Mouse (Mus musculus) megakaryocyte, adult 5-6 weeks (primary cell): ENCODE results near the gene C87436. TPM values are rescaled to one million over a fixed set of nuclear protein-coding genes. Genes with fewer than 3 reads are reported as not detected.

Source experiments
- ATAC-seq: 2 replicates; pipeline ENCODE4 v1.8.0; 2016; ENCODE audit warnings: mild to moderate bottlenecking, inconsistent platforms; ENCODE audit not compliant: poor library complexity, severe bottlenecking
- total RNA-seq, 2 experiments: library from RNA; stranded (forward) in 1 of 2; stranded (reverse) in 1 of 2; fragments of 153-499, 151-499 nt in 1 of 2; fragments of 221-1000, 200-1000 nt in 1 of 2; gene quantifications; 2 replicates each; pipeline versions ENCODE4 v1.2.3 to v1.2.4; 2015 to 2017

The C87436 gene
- 24.8 and 34.1 TPM in 2 replicates for total RNA-seq (2015)
- total RNA-seq (2017): 23.5 and 33.1 TPM in 2 replicates

DNA sequence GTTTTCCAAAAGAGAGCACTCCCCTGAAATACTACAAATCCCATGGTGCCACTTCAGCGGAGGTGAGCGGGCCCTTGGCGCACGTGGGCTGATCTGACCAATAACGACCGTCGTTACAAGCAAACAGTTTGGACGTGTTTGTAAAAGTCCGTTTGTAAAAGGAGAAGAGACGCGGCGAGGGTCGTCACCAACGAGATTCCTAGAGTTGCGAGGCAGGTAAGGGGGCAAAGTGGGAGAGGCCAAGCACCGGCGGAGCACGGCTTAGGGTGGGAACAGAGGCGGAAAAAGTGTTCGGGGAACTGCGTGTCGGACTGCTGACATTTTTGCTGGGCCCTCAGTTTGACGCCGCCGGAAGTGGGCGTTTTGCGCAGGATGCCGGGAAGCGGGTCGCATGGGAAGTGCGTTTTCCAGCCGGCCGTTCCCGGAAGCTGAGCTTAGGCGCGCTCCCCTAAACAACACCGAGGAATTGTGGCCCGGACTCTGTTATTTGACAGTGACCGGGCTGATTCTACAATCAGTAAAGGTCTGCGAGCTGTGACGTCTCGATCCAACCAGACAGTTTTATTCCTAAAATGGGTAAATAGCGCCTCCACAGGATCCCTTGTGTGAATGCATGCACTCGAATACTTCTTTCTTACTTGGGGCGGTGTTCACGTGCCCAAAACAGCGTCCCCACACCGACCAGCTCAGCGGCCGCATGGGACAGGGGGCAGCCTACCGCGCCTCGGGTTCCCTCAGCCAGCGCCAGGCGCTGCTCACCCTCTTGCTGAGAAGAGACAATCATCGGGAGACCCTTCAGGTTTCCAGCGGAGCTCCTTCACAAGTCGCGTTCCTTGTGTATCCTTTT lies at the start of gene C87436:
Gene C87436, plus strand, starts transcription at position 103 of the 847 bp plus-strand sequence.
- peak; percentile 89 for ATAC-seq

DNA sequence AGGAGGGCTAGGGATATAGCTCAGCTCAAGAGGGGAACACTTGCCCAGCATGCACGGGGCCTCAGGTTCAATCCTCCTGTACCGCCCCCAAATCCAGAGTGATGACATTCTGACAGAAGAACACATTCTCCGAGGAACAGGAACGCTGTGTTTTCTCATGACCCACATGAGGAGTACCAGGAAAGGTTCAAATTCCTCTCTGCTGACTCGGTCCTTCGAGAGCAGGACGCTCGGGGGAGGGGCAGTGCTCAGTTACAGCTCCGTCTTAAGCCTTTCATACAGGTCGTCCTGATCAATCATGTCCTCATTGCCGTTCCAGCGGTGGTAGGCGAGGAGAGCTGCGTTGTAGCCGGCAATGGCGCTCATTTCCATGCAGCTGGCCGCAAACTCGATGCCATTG lies 49.7 kb upstream of the C87436 start:
- ATAC-seq: no peak

DNA sequence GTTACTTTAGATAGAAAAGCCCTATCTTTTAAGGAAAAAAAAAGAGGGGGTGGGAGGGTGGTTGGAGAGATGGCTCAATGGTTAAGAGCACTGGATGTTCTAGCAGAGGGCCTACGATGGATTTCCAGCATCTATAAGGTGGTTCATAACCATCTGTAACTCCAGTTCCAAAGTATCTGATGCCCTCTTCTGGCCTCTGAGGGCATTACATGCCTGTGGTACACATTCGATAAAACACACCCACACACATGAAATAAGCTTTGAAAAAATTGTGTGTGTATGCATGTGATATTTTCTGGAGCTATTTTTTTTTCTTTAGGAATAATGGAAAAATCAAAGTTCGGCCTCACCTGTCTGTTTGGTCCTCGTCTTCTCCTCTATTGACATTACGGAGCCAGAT lies 46.8 kb upstream of the C87436 start:
- no peak for ATAC-seq

DNA sequence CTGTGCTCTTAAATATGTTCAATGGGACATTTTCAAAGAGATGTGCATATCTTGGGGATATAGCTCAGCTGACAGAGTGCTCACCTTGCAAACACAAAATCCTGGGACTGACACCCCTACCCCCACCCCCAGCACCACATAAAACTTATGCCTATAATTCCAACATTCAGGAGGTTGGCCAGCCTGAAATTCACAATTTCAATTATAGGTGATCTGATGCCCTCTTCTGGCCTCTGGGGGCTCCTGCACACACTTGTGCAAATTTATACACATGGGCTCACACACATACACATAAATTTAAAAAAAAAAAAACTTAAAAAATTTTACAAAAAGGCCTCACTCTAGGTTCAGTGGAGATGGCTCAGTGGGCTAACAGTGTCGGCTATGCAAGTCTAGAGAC lies 45.0 kb upstream of the C87436 start:
- no peak for ATAC-seq

DNA sequence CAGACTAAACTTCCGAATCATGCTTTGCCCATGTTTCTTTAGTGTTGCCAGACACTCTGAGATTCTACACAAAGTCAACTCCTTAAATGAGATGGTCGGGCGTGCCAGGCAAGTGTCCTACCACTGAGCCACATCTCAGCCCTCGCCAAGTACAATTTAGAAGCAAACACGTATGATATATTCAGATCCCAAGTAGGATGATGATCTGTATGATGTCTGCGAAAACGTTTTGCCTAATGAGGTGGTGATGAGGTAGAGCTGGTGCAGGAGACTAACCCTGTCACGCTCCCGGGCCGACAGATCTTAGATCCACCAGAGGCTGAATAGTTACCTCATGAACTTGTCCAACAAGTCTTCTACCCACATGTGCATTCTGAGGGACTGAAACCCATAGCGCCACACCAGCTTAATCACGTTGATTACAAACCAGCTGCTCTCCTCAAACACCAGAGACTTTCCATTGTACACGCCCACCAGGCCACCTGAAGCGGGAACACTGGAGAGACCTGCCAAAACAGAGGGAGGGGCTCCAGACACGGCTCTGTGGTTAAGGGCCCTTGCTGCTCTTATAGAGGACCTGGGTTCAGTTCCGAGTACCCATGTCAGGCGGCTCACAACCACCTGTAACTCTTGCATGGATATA lies 44.0 kb upstream of the C87436 start:
- ATAC-seq: no peak

DNA sequence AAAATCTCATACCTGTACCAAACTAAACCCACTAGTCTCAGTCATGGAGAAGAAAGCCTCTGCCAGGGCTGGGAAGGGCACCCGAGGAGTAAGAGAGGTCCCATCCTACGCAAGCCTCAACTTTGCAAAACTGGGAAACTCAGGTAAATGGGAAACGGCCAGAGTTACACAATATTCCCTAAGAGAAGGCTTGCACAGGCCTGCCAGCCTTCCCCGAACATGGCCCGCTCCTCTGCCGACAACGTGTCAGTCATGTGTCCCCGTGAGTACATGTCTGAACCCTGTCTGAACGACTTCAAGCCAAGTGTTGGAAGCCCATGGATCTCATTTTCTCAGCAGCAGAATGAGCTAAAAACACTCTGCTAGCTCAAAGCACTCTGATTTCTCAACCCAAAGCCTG lies 43.2 kb upstream of the C87436 start:
- ATAC-seq: no peak

DNA sequence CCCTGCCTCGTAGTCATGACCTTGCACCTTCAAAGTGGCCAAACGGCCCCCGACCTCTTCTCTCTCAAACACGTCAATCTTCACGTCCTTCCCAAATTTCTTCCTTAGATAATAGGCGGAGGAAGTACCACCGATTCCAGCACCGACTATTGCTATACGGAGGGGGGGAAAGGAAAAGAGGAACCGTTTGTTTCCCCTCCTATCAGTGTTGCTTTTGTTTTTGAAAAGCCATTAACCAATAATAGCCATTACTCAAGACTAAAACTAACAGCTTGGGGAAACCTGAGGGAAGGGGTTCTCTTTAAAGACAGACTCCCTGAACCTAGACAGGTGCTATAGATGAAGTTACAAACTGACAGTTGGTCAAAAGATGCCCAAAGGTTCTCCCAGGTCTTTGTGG lies 42.2 kb upstream of the C87436 start:
- ATAC-seq: peak; percentile 50

DNA sequence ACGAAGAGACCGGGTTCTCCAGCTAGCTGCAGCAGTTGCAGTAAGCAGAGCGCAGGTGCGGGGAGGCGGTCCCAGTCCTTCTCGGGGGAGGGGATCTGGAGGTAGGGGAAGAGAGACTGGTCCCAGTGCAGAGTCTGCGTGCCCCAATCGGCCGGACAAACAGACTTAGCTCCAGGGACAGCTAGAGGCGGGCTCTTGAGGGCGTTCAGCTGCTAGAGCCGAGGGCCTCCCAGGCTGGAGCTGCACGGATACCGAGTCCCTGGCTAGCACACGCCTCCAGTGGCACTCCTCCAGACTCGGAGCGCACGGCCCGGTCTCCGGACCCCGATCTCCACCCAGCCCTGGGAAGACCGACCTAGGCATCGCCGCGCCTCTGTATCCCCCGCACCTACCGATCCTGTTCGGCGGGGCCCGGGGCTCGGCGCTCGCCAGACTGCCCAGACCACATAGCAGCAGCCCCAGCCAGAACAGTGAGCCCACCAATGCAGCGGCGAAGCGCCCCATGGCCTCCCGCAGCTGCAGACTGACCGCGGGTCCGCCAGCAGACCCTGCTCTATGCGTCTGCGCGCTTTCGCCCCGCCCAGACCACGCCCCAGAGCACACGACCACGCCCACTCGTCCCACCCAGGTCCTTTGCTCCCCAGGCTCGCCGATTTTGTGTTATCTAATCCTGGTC lies 41.5 kb upstream of the C87436 start, which contains the start of gene Pcyox1:
Gene Pcyox1, minus strand, starts transcription at position 574 of the 676 bp plus-strand sequence.
- ATAC-seq: peak; percentile 80

DNA sequence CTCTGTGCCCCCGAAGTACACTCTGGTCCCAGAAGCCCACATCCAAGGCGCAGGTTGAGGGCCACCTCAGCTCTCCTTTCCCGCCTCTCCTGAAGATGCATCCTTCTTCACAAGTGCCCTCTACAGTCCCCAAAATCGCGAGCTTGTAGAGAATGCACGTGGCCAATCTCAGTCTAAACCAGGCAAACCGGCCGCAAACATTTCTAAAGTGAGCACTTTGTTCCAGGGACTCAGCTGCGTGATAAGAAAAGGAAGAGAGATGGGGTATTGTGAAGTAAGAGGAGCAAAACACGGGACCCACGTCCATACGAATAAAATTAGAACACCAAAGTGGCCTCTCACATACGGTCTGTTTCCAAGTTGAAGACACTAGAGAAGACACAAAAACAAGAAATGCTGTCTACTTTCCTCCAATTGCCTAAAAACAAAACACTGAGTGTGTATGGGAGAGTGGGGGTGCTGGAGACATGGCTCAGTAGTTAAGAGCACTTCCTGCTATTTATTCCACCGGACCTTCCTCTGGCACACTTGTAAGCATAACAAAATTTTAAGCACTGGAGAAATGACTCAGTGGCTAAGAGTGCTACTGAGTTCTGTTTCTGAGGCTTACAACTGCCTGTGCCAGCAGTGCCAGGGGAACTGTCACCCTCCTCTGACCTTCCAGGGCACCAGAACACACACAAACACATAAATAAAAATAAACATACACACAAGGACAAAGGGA lies 40.8 kb upstream of the C87436 start:
- peak; percentile 11 for ATAC-seq

DNA sequence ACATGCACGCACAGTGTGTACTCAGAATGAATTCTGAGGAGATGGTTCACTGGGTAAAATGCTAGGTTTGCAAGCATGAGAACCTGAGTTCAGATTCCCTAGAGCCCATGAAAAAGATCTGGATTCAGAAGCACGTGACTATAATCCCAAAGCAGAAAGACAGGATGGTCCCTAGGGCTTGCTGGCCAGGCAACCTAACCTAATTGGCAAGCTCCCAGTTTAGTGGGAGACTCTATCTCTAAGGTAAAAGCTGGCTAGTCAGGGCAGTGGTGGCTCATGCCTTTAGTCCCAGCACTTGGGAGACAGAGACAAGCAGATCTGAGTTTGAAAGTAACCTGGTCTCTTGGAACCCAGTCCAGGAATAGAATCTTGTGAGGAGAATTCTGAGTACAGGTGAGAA lies 39.2 kb upstream of the C87436 start:
- ATAC-seq: no peak

DNA sequence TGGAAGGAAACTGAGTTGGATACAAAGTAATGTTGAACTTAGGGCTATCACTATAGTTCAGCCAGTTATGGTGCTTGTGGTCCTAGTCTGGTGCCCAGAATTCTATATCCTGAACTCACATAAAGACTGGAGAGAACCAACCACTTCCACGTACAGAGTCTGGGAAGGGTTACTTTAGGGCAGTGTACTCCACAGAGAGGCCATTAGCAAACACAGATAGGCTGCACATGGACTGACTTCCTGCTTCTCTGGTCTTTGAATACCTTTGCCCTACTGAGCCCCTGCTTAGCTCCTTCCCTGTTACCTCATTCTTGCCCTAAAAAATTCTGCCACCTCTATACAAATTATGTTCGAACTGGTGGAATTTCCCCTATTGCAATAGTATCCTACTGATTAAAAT lies 38.2 kb upstream of the C87436 start:
- ATAC-seq: no peak

DNA sequence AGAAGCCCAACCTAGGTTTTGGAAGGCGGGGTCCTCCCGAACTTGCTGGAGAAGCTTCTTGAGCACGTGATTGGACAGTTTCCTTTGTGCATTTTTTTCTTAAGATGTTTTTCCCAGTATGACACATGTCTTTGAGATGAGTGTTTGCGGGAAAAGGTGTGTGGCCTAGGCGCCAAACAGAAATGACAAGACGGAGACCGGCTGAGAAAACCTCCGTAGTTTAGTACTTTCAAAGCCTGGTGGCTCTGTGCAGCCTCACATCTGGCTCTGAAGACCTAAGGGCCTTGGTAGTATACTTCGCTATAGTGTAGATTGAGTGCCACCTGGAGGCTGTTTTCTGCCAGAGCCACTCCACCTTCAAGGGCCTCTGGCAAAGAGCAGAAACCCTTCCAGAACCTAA lies 37.2 kb upstream of the C87436 start:
- ATAC-seq: peak; percentile 60

DNA sequence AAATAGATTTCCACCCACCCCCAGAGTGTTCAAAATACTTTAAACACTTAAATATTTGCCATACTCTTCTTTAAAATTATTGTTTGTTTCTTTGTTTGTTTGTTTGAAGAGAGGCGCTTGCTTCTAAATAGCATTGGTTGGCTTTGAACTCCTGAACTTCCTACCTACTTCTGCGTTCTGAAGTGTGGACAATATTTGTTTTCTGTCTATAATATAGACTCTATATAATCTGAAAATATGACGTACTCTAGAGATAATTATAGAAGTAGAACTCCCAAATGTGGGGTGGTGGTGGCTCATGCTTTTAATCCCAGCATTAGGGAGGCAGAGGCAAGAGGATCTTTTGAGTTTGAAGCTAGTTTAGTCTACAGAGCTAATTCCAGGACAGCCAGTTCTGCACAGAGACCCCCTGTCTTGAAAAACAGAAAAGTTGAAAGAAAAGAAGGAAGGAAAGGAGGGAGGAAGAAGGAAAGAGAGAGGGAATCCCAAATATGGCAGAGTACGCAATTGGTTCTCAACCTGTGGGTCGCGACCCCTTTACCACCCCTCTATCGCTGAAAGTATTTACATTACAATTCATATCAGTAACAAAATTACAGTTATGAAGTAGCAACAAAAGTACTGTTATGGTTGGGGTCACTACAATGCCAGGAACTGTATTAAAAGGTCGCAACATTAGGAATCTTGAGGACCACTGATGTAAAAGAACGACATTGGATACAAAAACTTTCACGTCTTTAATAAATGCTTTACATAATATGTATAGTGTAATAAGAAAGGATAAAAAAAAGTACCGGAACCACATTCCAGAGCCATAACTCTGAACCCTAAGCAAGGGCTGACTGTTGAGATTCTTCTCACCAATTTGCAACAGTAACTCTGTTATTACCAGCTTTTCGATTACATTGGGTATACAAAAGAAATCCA lies 35.2 kb upstream of the C87436 start:
- ATAC-seq: no peak

DNA sequence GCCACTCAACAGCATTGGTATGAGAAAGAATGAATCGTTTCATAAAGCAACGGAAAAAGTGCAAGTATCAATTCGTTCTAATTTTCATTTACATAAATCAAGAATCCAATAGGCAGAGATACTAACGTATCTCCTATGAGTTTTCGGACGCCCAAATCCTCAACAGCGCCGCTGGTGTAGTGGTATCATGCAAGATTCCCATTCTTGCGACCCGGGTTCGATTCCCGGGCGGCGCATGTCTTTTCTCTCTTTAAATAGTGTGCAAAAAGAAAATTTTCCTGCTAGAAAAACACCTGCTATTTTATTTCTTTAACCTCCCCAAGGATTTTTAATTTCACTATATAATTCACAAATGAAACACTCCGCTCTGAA lies 34.5 kb upstream of the C87436 start:
- ATAC-seq: peak; percentile 40

DNA sequence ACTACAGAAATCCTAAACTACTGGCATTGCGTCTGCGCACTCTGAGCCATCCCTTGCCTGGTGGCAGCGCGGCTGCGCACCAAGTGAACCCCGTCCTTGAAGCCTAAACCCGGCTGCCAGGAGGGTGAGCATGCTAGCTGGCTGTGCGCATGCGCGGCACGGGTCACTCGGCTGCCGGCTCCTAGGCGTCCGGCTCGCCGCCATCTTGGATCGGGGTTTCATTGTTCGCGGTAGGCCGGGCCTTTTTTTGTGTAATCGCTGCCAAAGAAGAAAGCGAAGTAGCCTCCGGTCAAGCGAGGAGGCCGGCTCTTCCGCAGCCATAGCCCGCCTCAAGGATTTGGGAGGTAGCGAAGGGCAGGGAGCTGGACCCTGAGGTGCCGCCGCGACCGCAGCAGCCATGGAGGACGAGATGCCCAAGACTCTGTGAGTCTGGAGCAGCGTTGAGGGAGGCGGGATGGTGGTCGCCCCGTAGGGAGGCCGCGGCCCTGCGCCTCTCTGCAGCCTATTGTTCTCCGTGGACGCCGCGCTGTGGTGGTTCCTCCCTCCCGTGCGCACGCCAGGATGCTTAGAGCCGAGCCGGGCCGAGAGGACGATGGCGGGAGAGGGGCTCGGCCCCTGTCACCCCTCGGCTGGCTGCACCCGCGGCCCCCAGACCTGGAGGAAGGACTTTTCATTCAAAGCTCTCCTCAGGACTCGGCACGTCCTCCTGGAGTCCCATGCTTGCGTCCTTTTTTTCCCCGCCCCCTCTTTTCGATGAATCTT lies 33.9 kb upstream of the C87436 start, which contains the start of gene Tia1:
Gene Tia1, plus strand, starts transcription at position 120 of the 762 bp plus-strand sequence.
- peak; percentile 90 for ATAC-seq

DNA sequence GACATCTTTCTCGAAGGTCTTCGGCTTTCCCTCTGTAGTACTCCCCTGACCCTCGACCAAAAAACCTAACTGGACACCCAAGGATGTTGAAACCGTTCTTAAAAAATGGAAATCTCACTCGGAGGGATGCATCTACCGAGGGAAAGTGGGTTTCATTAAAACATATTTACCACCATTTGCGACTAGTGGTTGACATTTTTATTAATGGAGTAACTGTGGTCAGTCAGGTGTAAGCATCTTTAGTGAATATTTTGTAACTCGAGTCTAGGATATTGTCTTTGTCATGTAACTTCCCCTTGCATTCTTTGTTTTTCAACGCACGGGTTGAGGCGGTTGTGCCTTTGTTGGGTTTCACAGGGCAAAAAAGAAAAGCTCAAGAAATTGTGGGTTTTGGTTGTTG lies 33.2 kb upstream of the C87436 start:
- ATAC-seq: no peak

DNA sequence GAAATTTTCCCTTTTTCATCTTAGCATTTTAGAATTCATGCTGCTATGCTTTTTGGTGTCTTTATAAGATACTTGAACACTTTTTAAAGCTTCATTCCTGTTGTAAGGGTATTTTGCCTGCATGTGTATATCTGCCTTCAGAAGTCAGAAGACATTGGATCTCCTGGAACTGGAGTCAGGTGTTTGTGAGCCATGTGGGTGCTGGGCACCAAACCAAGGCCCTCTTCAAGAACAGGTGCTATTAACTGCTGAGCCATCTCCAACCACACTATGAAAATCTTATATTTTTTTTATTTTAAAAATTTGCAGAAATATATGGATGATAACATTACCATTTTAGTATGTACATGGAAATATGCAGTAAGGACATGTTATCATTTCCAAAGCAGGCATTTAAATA lies 31.9 kb upstream of the C87436 start:
- ATAC-seq: no peak

DNA sequence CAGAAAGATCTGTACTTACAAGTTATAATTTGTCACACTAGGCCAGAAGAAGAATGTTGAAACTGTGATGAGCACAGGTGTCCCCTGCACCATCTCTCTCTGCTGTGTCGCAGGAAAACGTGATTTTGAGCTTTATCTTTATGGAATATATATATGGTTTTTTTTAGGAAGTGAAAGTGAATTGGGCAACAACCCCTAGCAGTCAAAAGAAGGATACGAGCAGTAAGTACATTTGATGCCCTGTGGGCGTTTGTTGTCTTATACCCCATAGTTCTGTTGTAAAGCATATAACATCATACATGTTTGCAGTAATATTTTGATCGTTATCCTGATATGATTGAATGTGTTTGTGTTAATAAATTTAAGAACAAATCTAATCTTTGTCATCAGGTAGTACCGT lies 19.5 kb upstream of the C87436 start:
- peak; percentile 86 for ATAC-seq

DNA sequence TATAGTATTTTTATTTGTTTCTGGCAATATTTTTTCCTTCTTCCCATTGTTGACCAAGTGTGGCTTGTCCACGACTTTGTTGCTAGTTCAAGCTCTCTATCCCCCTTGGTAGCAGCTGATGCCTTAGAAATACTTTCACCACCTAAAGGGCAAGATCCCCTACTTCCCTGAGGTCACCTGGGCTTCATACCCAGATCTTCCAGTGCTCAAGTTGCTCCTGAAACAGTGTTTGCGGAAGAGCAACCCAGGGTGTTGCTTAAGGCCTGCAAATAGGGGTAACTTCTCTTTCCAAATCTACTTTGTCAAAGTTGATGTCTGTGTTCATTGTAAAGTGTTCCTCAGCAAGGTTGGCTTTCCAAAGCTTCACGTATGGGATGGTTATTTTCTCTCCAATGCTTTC lies 18.9 kb upstream of the C87436 start:
- ATAC-seq: peak; percentile 71
